Mouse (Mus musculus): ENCODE measurements around the gene Lax1.

DNA sequence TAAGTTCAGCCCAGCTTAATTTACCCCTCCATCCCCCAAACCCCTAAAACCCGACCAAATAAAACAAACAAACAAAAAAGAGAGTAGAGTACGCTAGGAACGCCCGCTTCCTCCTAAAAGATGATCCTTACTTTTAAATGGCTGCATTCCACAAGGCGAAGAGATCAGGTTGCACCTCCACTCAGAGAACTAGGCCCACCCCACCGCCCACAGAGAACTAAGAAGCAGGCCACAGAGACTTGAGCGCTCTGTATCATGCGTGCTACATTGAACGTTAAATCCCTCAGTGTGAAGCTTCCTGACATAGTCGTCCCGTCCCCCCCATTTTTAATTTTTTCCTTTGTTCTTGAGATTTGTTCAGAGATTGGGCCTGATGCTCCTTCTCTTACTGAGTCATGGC is 42.9 kb upstream of the Lax1 start:
- TF ChIP-seq CTCF (IDR thresholded peaks at IDR 0.05; ENCODE audit: borderline replicate concordance, insufficient read depth, low read length) (no peak), POLR2A (IDR thresholded peaks at IDR 0.05; ENCODE audit: low read depth, low read length) (no peak)

All from embryonic fibroblast, embryonic 13.5 days (primary cell).